Mouse (Mus musculus): ENCODE results near the gene Ttc39b. TPM values are rescaled to one million over a fixed set of nuclear protein-coding genes. Genes with fewer than 3 reads are reported as not detected.

Gene Ttc39b
- polyA plus RNA-seq, 1 experiment, result 4.1 TPM

DNA sequence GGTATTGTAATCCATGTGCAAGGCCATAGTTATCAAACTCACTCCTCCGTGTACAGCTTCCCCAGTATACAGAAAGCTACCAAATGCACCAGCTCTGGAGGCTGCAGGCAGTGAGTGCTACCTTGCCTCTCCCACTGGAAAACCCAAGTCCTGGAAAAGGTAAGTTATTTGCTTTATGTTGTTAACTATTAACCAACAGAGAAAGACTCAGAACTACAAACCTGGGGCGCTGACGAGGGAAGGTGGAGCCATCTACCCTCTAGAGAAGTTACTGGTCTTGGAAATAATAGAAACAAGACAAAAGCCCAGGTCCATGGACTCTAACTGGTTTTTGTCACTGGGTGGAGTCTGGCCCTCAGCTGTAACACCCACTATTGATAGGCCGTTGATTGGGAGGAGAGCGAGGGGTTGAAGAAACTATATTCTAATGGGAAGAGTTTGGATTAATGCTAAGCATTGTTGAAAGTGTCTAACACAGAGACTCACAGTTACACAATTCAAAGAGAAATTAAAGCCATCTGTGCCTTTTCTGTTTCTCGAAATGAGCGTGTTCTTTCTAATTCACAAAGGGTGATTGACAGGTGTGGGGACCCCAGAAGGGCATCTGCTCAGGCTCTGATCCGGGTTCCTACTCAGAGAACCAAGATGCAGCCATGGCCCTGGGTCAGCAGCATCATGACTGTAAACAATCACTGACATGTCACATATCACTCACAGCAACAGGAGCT is 98.3 kb downstream of the Ttc39b start:
- Histone ChIP-seq H3K4me3 (ENCODE audit: extremely low read depth, insufficient read depth, insufficient read length) (no peak overlapping the region), H3K36me3 (ENCODE audit: control insufficient read depth, insufficient read depth, low read length) (peaks cover 8% of the 10 kb centered on the region), H3K27me3 (ENCODE audit: control insufficient read depth, insufficient read depth, low read length) (no peaks in the 10 kb centered on the region), H3K27ac (ENCODE audit: insufficient read depth, low read length) (no peak overlapping the region), H3K4me1 (ENCODE audit: control insufficient read depth, insufficient read depth, insufficient read length) (no peaks in the 10 kb centered on the region; the same call in 1 of the 2 replicates)
- DNase-seq (ENCODE audit: low read depth in 1 of 2, low spot score in 2 of 2), result no peak
- no peak for TF ChIP-seq POLR2A (IDR thresholded peaks at IDR 0.05; ENCODE audit: low read depth, low read length)
- no peak for TF ChIP-seq CTCF (IDR thresholded peaks at IDR 0.05; ENCODE audit: extremely low read depth, insufficient read depth, insufficient read length, insufficient replicate concordance)
- WGBS, result 92% methylated on average over 8 of the region's 8 CpGs

DNA sequence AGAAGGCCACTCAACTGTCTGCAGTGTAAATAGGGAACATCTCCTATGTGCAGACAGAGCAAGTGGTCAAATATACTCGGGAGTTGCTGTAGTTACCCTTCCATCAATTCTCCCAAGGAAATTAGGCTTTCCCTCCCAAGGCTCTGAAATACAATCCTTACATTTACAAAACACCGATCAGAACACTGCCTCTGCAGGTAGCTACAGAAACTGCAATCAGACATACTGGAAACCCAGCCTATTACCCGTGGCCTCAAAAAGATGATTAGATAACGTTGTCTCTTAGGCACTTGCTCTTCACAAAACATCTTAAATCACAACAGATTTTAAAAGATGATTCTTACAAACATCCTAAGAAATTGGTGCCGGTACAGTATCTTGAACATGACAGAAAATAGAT is 99.8 kb downstream of the Ttc39b start:
- Histone ChIP-seq H3K4me1 (ENCODE audit: control insufficient read depth, insufficient read depth, insufficient read length) (no peaks in the 10 kb centered on the region), H3K4me3 (ENCODE audit: extremely low read depth, insufficient read depth, insufficient read length) (no peak overlapping the region), H3K27me3 (ENCODE audit: control insufficient read depth, insufficient read depth, low read length) (no peaks in the 10 kb centered on the region), H3K36me3 (ENCODE audit: control insufficient read depth, insufficient read depth, low read length) (peaks cover 3% of the 10 kb centered on the region; the same call in 1 of the 2 replicates), H3K27ac (ENCODE audit: insufficient read depth, low read length) (no peak overlapping the region)
- TF ChIP-seq POLR2A (IDR thresholded peaks at IDR 0.05; ENCODE audit: low read depth, low read length) (no peak), CTCF (IDR thresholded peaks at IDR 0.05; ENCODE audit: extremely low read depth, insufficient read depth, insufficient read length, insufficient replicate concordance) (no peak)
- 50% methylated on average over 5 of the region's 5 CpGs for WGBS
- DNase-seq (ENCODE audit: low read depth in 1 of 2, low spot score in 2 of 2), result no peak

GRCm38 (mm10) chr4:83223197-83223596 is 100.9 kb downstream of the Ttc39b start:
- no peak for DNase-seq (ENCODE audit: low read depth in 1 of 2, low spot score in 2 of 2)
- H3K4me1 ChIP-seq (ENCODE audit: control insufficient read depth, insufficient read depth, insufficient read length), result no peaks in the 10 kb centered on the region
- H3K27me3 ChIP-seq (ENCODE audit: control insufficient read depth, insufficient read depth, low read length), result no peaks in the 10 kb centered on the region
- H3K4me3 ChIP-seq (ENCODE audit: extremely low read depth, insufficient read depth, insufficient read length), result no peak overlapping the region
- H3K36me3 ChIP-seq (ENCODE audit: control insufficient read depth, insufficient read depth, low read length), result peaks cover 3% of the 10 kb centered on the region; the same call in 1 of the 2 replicates
- TF ChIP-seq POLR2A (IDR thresholded peaks at IDR 0.05; ENCODE audit: low read depth, low read length) (no peak), CTCF (IDR thresholded peaks at IDR 0.05; ENCODE audit: extremely low read depth, insufficient read depth, insufficient read length, insufficient replicate concordance) (no peak)
- 77% methylated on average over 5 of the region's 5 CpGs for whole genome bisulfite sequencing
- no peak overlapping the region for H3K27ac ChIP-seq (ENCODE audit: insufficient read depth, low read length)

DNA sequence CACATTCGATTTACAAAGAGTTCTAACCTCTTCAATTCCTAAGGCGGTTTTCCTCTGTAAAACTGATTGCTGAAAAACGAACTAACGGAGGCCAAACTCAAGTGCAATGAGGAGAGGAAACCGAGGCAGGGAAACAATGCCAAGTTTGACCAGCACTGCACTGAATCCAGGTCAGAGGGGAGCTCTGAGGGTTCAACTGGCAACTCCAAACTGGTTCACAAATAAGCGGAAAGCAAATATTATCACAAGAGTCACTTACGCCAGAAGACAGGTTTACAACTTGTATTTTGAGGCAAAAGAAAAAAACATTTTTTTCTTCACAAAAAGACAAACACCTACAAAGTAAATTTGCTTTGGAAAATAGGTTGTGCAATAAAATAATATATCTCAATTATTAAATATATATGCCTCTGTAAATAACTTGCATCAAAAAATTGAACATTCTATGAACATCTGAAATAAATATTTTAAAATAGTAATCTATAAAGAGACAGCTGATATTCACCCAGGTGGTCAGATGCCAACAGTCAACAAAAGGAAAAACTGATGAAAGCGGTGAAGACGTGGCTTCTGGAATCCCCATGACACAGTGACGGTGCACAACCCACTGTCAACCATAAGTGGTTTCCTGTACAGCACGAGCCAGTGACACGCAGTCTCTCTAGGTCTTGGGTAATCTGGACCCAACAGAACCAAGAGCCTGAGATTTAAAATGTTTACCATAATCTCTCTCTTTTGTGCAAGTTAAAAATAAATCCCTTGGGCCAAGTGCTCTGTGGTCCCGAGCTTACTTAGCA is 103.1 kb downstream of the Ttc39b start:
- Histone ChIP-seq H3K27me3 (ENCODE audit: control insufficient read depth, insufficient read depth, low read length) (no peaks in the 10 kb centered on the region), H3K4me3 (ENCODE audit: extremely low read depth, insufficient read depth, insufficient read length) (no peak overlapping the region), H3K36me3 (ENCODE audit: control insufficient read depth, insufficient read depth, low read length) (no peaks in the 10 kb centered on the region), H3K27ac (ENCODE audit: insufficient read depth, low read length) (no peak overlapping the region), H3K4me1 (ENCODE audit: control insufficient read depth, insufficient read depth, insufficient read length) (no peaks in the 10 kb centered on the region)
- WGBS, result 68% methylated on average over 13 of the region's 13 CpGs
- no peak for DNase-seq (ENCODE audit: low read depth in 1 of 2, low spot score in 2 of 2)
- TF ChIP-seq POLR2A (IDR thresholded peaks at IDR 0.05; ENCODE audit: low read depth, low read length) (no peak), CTCF (IDR thresholded peaks at IDR 0.05; ENCODE audit: extremely low read depth, insufficient read depth, insufficient read length, insufficient replicate concordance) (no peak)

DNA sequence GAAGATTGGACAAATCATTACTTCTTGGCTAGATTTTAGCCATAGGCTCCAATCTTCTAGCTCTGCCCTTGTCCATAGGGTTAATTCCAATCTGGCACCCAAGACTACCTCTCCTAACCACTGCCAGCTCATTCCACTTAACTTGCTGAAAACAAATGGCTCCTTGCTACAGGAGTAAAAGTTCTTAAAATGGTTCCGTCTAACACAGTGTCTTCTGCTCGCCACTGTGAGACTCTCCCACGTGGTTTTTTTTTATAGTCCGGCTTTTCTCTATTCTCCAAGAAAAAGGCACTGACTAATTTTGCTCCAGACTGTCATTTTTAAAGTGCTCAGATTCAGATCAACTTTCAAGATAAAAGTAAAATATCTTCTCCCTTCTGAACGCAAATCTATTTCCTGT is 104.8 kb downstream of the Ttc39b start:
- Histone ChIP-seq H3K4me1 (ENCODE audit: control insufficient read depth, insufficient read depth, insufficient read length) (no peaks in the 10 kb centered on the region), H3K36me3 (ENCODE audit: control insufficient read depth, insufficient read depth, low read length) (no peaks in the 10 kb centered on the region), H3K27me3 (ENCODE audit: control insufficient read depth, insufficient read depth, low read length) (no peaks in the 10 kb centered on the region), H3K27ac (ENCODE audit: insufficient read depth, low read length) (no peak overlapping the region), H3K4me3 (ENCODE audit: extremely low read depth, insufficient read depth, insufficient read length) (no peak overlapping the region)
- WGBS, result 82% methylated on average over 5 of the region's 5 CpGs
- TF ChIP-seq POLR2A (IDR thresholded peaks at IDR 0.05; ENCODE audit: low read depth, low read length) (no peak), CTCF (IDR thresholded peaks at IDR 0.05; ENCODE audit: extremely low read depth, insufficient read depth, insufficient read length, insufficient replicate concordance) (no peak)
- DNase-seq (ENCODE audit: low read depth in 1 of 2, low spot score in 2 of 2), result no peak

DNA sequence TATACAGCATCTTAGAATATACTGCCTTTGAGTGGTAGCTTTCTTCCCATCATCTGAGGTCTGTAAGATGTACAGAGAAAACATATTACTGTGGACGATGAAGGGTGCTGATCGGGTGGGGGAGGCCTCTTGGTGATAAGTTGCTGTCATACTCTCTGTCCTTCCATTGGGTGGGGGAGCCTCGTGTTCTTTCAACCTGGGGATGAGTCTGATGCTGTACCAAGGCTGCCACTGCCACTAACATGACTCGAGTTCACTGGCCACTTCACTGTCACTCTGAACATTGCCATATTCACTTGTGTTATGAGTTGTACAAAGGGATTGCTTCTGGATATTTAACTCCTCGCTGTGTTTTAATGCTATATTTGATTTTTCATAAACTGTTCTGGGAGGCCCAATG is 106.9 kb downstream of the Ttc39b start:
- no peaks in the 10 kb centered on the region for H3K36me3 ChIP-seq (ENCODE audit: control insufficient read depth, insufficient read depth, low read length)
- H3K4me1 ChIP-seq (ENCODE audit: control insufficient read depth, insufficient read depth, insufficient read length), result no peaks in the 10 kb centered on the region
- H3K27me3 ChIP-seq (ENCODE audit: control insufficient read depth, insufficient read depth, low read length), result no peaks in the 10 kb centered on the region
- 88% methylated on average over 5 of the region's 5 CpGs for WGBS
- no peak overlapping the region for H3K27ac ChIP-seq (ENCODE audit: insufficient read depth, low read length)
- DNase-seq (ENCODE audit: low read depth in 1 of 2, low spot score in 2 of 2), result no peak
- H3K4me3 ChIP-seq (ENCODE audit: extremely low read depth, insufficient read depth, insufficient read length), result no peak overlapping the region
- TF ChIP-seq POLR2A (IDR thresholded peaks at IDR 0.05; ENCODE audit: low read depth, low read length) (no peak), CTCF (IDR thresholded peaks at IDR 0.05; ENCODE audit: extremely low read depth, insufficient read depth, insufficient read length, insufficient replicate concordance) (no peak)

Data from spleen, adult 2 months (tissue).